Mouse (Mus musculus): ENCODE data around the gene Spint1. TPM values are rescaled to one million over a fixed set of nuclear protein-coding genes. Genes with fewer than 3 reads are reported as not detected.

Gene Spint1
- polyA plus RNA-seq, 1 experiment = 86.7 TPM

DNA sequence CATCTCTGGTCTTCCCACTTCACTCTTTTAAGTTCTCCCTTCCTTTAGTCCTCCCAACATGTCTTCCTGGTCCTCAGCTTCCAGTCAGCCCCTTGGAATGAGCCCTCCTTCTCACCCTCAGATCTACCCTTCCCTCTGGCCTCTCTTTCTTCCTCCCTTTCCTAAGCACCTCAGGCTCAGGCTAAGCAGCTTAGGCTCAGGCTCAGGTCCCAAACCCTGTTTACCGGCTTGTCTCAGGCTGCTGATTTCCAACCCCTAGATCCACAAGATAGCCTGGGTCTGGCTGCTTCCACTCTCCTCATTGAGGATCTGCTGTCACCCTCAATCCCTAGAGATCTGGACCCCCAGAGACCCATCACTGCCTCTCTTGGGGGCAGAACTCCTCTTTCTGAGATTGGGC is 39.1 kb upstream of the Spint1 start:
- no peak for TF ChIP-seq POLR2A (IDR thresholded peaks at IDR 0.05; ENCODE audit: low read depth, low read length)
- no peak for TF ChIP-seq CTCF (conservative IDR thresholded peaks at IDR 0.05; ENCODE audit: insufficient read depth, insufficient read length, low read depth, low read length)
- H3K27ac ChIP-seq (ENCODE audit: insufficient read depth, low read depth, low read length) = no peak overlapping the region
- no peak overlapping the region for H3K4me3 ChIP-seq (ENCODE audit: insufficient read depth, low read depth, low read length)
- H3K4me1 ChIP-seq (ENCODE audit: control insufficient read depth, insufficient read depth, low read length) = no peaks in the 10 kb centered on the region; the same call in 1 of the 2 replicates
- no peaks in the 10 kb centered on the region for H3K27me3 ChIP-seq (replicated peaks; ENCODE audit: control insufficient read depth, insufficient read depth, low read length)
- no peaks in the 10 kb centered on the region for H3K36me3 ChIP-seq (ENCODE audit: control insufficient read depth, insufficient read depth, low read length)
- DNase-seq = no peak
- WGBS = 53% methylated on average over 1 of the region's 1 CpGs

DNA sequence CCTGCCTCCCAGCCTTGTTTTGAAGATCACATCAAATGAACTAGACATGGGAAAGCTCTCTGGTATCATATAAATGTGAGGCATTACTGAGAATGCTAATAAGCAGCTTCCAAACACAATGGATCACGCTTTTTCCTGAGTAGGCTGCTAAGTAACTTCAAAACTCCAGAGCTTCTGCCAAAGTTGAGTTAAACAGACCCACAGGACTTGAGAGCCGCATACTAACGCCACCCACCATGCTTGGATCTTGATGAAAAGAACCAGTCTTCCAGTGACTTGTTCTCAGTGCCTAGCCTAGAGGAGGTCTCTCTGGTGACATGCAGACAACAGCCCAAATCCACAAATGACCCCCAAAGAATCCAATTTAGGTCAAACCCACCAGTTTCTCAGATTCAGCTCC is 38.2 kb upstream of the Spint1 start:
- no peaks in the 10 kb centered on the region; the same call in 1 of the 2 replicates for H3K4me1 ChIP-seq (ENCODE audit: control insufficient read depth, insufficient read depth, low read length)
- H3K27ac ChIP-seq (ENCODE audit: insufficient read depth, low read depth, low read length) = no peak overlapping the region
- no peak overlapping the region for H3K4me3 ChIP-seq (ENCODE audit: insufficient read depth, low read depth, low read length)
- DNase-seq = no peak
- 73% methylated on average over 3 of the region's 3 CpGs for WGBS
- no peak for TF ChIP-seq POLR2A (IDR thresholded peaks at IDR 0.05; ENCODE audit: low read depth, low read length)
- TF ChIP-seq CTCF (conservative IDR thresholded peaks at IDR 0.05; ENCODE audit: insufficient read depth, insufficient read length, low read depth, low read length) = no peak
- no peaks in the 10 kb centered on the region for H3K36me3 ChIP-seq (ENCODE audit: control insufficient read depth, insufficient read depth, low read length)
- H3K27me3 ChIP-seq (replicated peaks; ENCODE audit: control insufficient read depth, insufficient read depth, low read length) = no peaks in the 10 kb centered on the region

DNA sequence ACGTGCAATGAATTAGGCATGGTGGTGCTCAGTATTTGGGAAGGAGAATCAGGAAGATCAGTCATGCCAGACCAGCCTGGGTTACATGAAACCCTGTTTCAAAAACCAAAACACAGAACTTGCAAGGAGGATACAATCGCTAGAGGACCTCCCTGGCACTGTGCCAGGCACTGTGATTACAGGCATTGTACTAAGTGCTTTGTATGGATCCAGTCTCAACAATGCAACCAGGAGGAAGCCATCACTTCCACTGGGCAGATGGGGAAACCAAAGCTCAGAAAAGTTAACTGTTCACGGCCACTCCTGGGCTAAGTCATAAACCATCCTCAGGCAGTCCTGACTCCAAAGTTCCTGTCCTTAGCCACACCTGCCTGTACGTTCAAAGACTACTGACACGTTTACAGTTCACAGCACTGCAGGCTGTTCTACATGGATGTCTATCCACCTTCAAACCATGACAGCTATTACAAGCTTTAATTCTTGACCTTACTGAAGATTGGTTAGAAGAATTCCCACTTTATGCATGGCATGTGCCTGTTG is 34.2 kb upstream of the Spint1 start:
- TF ChIP-seq CTCF (conservative IDR thresholded peaks at IDR 0.05; ENCODE audit: insufficient read depth, insufficient read length, low read depth, low read length) (no peak), POLR2A (IDR thresholded peaks at IDR 0.05; ENCODE audit: low read depth, low read length) (no peak)
- Histone ChIP-seq H3K27me3 (replicated peaks; ENCODE audit: control insufficient read depth, insufficient read depth, low read length) (no peaks in the 10 kb centered on the region), H3K4me1 (ENCODE audit: control insufficient read depth, insufficient read depth, low read length) (no peaks in the 10 kb centered on the region), H3K36me3 (ENCODE audit: control insufficient read depth, insufficient read depth, low read length) (no peaks in the 10 kb centered on the region), H3K4me3 (ENCODE audit: insufficient read depth, low read depth, low read length) (no peak overlapping the region), H3K27ac (ENCODE audit: insufficient read depth, low read depth, low read length) (no peak overlapping the region)
- DNase-seq = peak; percentile 31
- WGBS = 29% methylated on average over 5 of the region's 5 CpGs

DNA sequence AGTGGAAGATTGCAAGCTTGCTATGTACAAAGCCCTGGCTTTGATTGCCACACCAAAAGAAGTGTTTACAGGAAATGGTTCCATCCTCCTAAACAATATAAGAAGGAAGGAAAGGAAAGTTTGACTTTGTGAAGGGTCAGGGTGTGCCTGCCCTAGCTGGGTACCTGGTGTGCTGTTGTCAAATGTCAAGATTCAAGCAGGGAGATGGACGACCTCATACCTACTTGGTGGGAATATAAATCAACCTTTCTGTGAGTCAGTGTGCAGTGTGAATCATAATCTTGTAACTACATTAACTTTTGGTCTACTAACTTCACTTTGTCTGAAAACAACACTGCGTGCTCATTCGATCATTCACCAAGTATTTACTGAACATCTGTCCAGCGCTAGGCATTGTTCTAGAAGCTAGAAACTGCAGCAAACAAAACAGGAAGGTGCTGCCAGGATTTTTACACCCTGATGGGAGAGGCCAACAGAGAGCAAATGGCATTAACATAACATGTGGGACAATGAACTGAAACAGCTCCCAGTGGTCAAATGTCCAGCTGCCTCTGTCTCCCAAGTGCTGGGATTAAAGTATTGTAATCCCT is 33.2 kb upstream of the Spint1 start:
- WGBS = 33% methylated on average over 4 of the region's 4 CpGs

DNA sequence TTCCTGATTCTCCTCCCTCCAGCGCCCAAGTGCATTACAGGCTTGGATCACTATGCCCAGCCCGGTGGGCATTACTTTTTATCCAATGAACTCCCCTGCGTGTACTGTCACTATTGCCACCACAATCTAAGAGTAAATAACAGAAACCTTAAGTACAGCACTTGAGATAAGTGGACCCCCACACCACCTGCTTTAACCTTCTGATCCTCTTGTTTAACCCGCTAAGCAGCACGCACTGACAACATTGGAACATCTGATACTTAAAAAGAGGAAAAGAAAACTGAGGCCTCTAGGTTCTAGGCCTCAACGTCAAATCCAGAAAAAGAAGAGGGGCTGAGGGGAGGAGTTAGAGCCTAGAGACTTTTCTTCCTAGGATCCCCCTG is 29.2 kb upstream of the Spint1 start:
- no peaks in the 10 kb centered on the region; the same call in 1 of the 2 replicates for H3K36me3 ChIP-seq (ENCODE audit: control insufficient read depth, insufficient read depth, low read length)
- 5% methylated on average over 6 of the region's 6 CpGs for WGBS
- TF ChIP-seq CTCF (conservative IDR thresholded peaks at IDR 0.05; ENCODE audit: insufficient read depth, insufficient read length, low read depth, low read length) (no peak), POLR2A (IDR thresholded peaks at IDR 0.05; ENCODE audit: low read depth, low read length) (no peak)

More for the DNA sequence above, 33.2 kb upstream of the Spint1 start:
- H3K27ac ChIP-seq (ENCODE audit: insufficient read depth, low read depth, low read length) = no peak overlapping the region
- peak; percentile 23 for DNase-seq
- no peaks in the 10 kb centered on the region for H3K27me3 ChIP-seq (replicated peaks; ENCODE audit: control insufficient read depth, insufficient read depth, low read length)
- H3K4me3 ChIP-seq (ENCODE audit: insufficient read depth, low read depth, low read length) = no peak overlapping the region
- TF ChIP-seq CTCF (conservative IDR thresholded peaks at IDR 0.05; ENCODE audit: insufficient read depth, insufficient read length, low read depth, low read length) (no peak), POLR2A (IDR thresholded peaks at IDR 0.05; ENCODE audit: low read depth, low read length) (no peak)
- no peaks in the 10 kb centered on the region for H3K36me3 ChIP-seq (ENCODE audit: control insufficient read depth, insufficient read depth, low read length)
- no peaks in the 10 kb centered on the region for H3K4me1 ChIP-seq (ENCODE audit: control insufficient read depth, insufficient read depth, low read length)

DNA sequence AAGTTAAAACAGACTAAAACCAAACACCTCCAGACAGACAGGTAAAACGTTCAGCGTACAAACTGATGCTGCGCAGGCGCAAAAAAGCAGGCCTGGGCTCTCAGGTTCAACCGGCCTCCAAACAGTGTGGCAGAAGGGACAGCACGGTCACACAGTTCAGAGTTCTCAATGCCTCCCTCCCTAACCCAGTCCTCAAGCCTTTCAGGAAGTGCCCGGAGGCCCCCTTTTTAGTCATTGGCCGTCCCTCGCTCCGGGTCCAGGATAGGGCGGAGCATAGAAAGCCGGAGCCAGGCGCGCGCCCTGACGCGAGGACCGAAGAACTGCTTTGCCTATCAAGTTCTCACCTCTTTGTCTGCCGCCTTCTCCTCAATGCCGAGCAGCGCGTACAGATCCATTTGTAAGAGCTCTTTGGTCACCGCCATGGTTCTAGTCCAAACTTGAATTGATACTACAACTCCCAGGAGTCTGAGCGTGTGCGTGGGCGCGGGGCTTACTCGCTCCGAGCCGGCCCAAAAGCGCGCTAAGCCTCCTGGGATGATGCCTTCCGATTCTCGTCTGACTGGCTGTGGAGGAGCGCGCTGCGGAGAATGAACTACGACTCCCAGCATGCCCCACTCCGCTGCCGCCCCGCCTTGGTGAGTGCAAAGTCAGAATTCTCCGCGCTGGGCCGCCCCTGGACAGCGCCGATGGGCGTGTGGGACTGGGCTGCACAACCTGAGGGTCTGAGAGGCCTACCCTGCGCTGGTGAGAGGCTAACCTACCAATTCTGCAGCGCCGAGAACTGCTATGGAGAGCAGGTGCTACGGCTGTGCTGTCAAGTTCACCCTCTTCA is 28.6 kb upstream of the Spint1 start, which contains the start of the genes Zfyve19 and Dnajc17:
Zfyve19 (plus strand) TSS at position 274 of the 832 bp plus-strand sequence.
Dnajc17 (minus strand) TSS at position 452 of the 832 bp plus-strand sequence.
- Histone ChIP-seq H3K4me3 (ENCODE audit: insufficient read depth, low read depth, low read length) (peak within 1 kb of the TSS; percentile 95), H3K27me3 (replicated peaks; ENCODE audit: control insufficient read depth, insufficient read depth, low read length) (no peaks in the 10 kb centered on the region), H3K36me3 (ENCODE audit: control insufficient read depth, insufficient read depth, low read length) (no peaks in the 10 kb centered on the region; the same call in 1 of the 2 replicates), H3K4me1 (ENCODE audit: control insufficient read depth, insufficient read depth, low read length) (peaks cover 4% of the 10 kb centered on the region), H3K27ac (ENCODE audit: insufficient read depth, low read depth, low read length) (peak within 1 kb of the TSS; percentile 91)
- DNase-seq = peak; percentile 98
- WGBS = under 1% methylated on average over 51 of the region's 51 CpGs
- TF ChIP-seq POLR2A (IDR thresholded peaks at IDR 0.05; ENCODE audit: low read depth, low read length) = peak; percentile 64
- TF ChIP-seq CTCF (conservative IDR thresholded peaks at IDR 0.05; ENCODE audit: insufficient read depth, insufficient read length, low read depth, low read length) = no peak

More for the DNA sequence above, 29.2 kb upstream of the Spint1 start:
- DNase-seq = no peak
- peaks cover 4% of the 10 kb centered on the region for H3K4me1 ChIP-seq (ENCODE audit: control insufficient read depth, insufficient read depth, low read length)
- H3K4me3 ChIP-seq (ENCODE audit: insufficient read depth, low read depth, low read length) = peak overlapping the region; percentile 79
- H3K27ac ChIP-seq (ENCODE audit: insufficient read depth, low read depth, low read length) = peak overlapping the region; percentile 91
- H3K27me3 ChIP-seq (replicated peaks; ENCODE audit: control insufficient read depth, insufficient read depth, low read length) = no peaks in the 10 kb centered on the region

DNA sequence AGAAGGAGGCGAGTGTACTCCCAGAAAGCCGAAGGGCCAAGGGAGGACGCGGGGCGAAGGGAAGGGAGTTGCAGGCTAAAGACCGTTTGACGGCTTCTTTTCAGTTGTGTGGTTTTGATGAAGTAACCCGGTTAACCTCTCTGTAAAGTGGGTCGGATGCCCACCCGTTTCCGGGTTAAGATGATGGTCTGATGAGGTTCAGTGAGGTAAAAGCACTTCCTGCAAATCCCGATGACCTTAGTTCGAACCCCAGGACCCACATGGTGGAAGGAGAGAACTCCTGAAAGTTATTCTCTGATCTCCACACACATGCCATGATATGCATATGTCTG is 28.0 kb upstream of the Spint1 start:
- TF ChIP-seq CTCF (conservative IDR thresholded peaks at IDR 0.05; ENCODE audit: insufficient read depth, insufficient read length, low read depth, low read length) (no peak), POLR2A (IDR thresholded peaks at IDR 0.05; ENCODE audit: low read depth, low read length) (no peak)
- 1% methylated on average over 13 of the region's 13 CpGs for WGBS
- H3K36me3 ChIP-seq (ENCODE audit: control insufficient read depth, insufficient read depth, low read length) = no peaks in the 10 kb centered on the region; the same call in 1 of the 2 replicates
- no peak for DNase-seq
- H3K4me1 ChIP-seq (ENCODE audit: control insufficient read depth, insufficient read depth, low read length) = peaks cover 4% of the 10 kb centered on the region
- H3K4me3 ChIP-seq (ENCODE audit: insufficient read depth, low read depth, low read length) = peak overlapping the region; percentile 95
- H3K27me3 ChIP-seq (replicated peaks; ENCODE audit: control insufficient read depth, insufficient read depth, low read length) = no peaks in the 10 kb centered on the region
- peak overlapping the region; percentile 70 for H3K27ac ChIP-seq (ENCODE audit: insufficient read depth, low read depth, low read length)
